Mouse (Mus musculus): ENCODE measurements around the gene Heatr1. TPM values are rescaled to one million over a fixed set of nuclear protein-coding genes. Genes with fewer than 3 reads are reported as not detected.

Heatr1 gene
- total RNA-seq, 2 experiments from 2014 or later: 10.2 to 25.9 TPM

Other genes with a start within 250 kb of the Heatr1 start
- gene Mtr, start 136.9 kb upstream of the Heatr1 start, total RNA-seq (2015; ENCODE audit: low replicate concordance): 6.3 and 8.6 TPM in 2 replicates
- 13.0 and 15.8 TPM in 2 replicates for gene Mtr, start 136.9 kb upstream of the Heatr1 start, total RNA-seq (2017; ENCODE audit: low replicate concordance)
- not detected in 2 replicates for gene Actn2, start 54.3 kb upstream of the Heatr1 start, total RNA-seq (2015; ENCODE audit: low replicate concordance)
- not detected in 2 replicates for gene Actn2, start 54.3 kb upstream of the Heatr1 start, total RNA-seq (2017; ENCODE audit: low replicate concordance)
- gene Lgals8, start 69.9 kb downstream of the Heatr1 start, total RNA-seq (2015; ENCODE audit: low replicate concordance): 10.9 and 13.3 TPM in 2 replicates
- gene Lgals8, start 69.9 kb downstream of the Heatr1 start, total RNA-seq (2017; ENCODE audit: low replicate concordance): 11.7 and 15.3 TPM in 2 replicates
- gene Edaradd, start 125.4 kb downstream of the Heatr1 start, total RNA-seq (2015; ENCODE audit: low replicate concordance): not detected in 2 replicates
- not detected in 2 replicates for gene Edaradd, start 125.4 kb downstream of the Heatr1 start, total RNA-seq (2017; ENCODE audit: low replicate concordance)
- 2.3 and 4.8 TPM in 2 replicates for gene Ero1lb, start 170.8 kb downstream of the Heatr1 start, total RNA-seq (2015; ENCODE audit: low replicate concordance)
- gene Ero1lb, start 170.8 kb downstream of the Heatr1 start, total RNA-seq (2017; ENCODE audit: low replicate concordance): 0.84 and 6.4 TPM in 2 replicates